Mouse (Mus musculus) ES-Bruce4 (cell line): ENCODE results near the gene Tmed9. TPM values are rescaled to one million over a fixed set of nuclear protein-coding genes. Genes with fewer than 3 reads are reported as not detected.

Source experiments
- H3K27ac ChIP-seq: 2 replicates; pipeline ENCODE4 v1.5.1; 2012; ENCODE audit warnings: low read length, inconsistent platforms; ENCODE audit not compliant: insufficient read depth
- H3K27me3 ChIP-seq: 2 replicates; pipeline ENCODE4 v1.6.1; 2012; ENCODE audit warnings: mild to moderate bottlenecking, low read length, inconsistent platforms; ENCODE audit not compliant: control insufficient read depth, poor library complexity, insufficient read depth, severe bottlenecking
- H3K36me3 ChIP-seq: 2 replicates; pipeline ENCODE4 v1.6.1; 2012; ENCODE audit warnings: inconsistent platforms, mild to moderate bottlenecking, low read length, moderate library complexity; ENCODE audit not compliant: control insufficient read depth, poor library complexity, insufficient read depth, severe bottlenecking
- H3K4me1 ChIP-seq: one replicate; pipeline ENCODE4 v1.8.1; 2011; ENCODE audit warnings: low read length; ENCODE audit not compliant: control insufficient read depth, insufficient read depth
- H3K4me3 ChIP-seq: 2 replicates; pipeline ENCODE4 v1.5.1; 2011; ENCODE audit warnings: low read depth, mild to moderate bottlenecking, low read length
- H3K9ac ChIP-seq: 2 replicates; pipeline ENCODE4 v1.6.1; 2012; ENCODE audit warnings: low read depth, mild to moderate bottlenecking, inconsistent platforms; ENCODE audit not compliant: poor library complexity, severe bottlenecking
- H3K9me3 ChIP-seq: replicated peaks from 2 replicates; pipeline ENCODE4 v1.6.1; 2012; ENCODE audit warnings: mild to moderate bottlenecking, low read length, inconsistent platforms; ENCODE audit not compliant: control insufficient read depth, poor library complexity, insufficient read depth, severe bottlenecking
- CTCF ChIP-seq: IDR thresholded peaks from one replicate; pipeline ENCODE4 v1.8.1; 2011; ENCODE audit warnings: low read depth, low read length
- EP300 ChIP-seq: IDR thresholded peaks from 2 replicates; pipeline ENCODE4 v1.6.1; 2011; ENCODE audit warnings: low read depth, low read length; ENCODE audit not compliant: insufficient read depth
- POLR2A ChIP-seq: IDR thresholded peaks from one replicate; pipeline ENCODE4 v1.8.1; 2011; ENCODE audit warnings: low read length; ENCODE audit not compliant: insufficient read depth
- polyA plus RNA-seq: library from polyadenylated mRNA; stranded (reverse); fragments of >200 nt; gene quantifications from 2 replicates; pipeline ENCODE4 v1.2.4, GENCODE M21; 2011; ENCODE audit warnings: low read depth; ENCODE audit not compliant: missing spikeins, insufficient read depth, insufficient read length

Gene Tmed9
- polyA plus RNA-seq, 1 experiment = 94.2 TPM

GRCm38 (mm10) chr13:55529198-55529915 lies 44.2 kb upstream of the Tmed9 start, which contains the start of gene Dok3:
Dok3 (minus strand) TSS chr13:55529296.
- H3K4me3 ChIP-seq = no peak within 1 kb of the TSS
- H3K9me3 ChIP-seq = no peaks in the 10 kb centered on the region
- peaks cover 27% of the 10 kb centered on the region for H3K36me3 ChIP-seq
- H3K9ac ChIP-seq = no peak within 1 kb of the TSS
- H3K27me3 ChIP-seq = no peaks in the 10 kb centered on the region
- H3K4me1 ChIP-seq = no peaks in the 10 kb centered on the region
- TF ChIP-seq EP300 = no peak
- no peak for TF ChIP-seq POLR2A
- no peak for TF ChIP-seq CTCF
- H3K27ac ChIP-seq = no peak within 1 kb of the TSS

DNA sequence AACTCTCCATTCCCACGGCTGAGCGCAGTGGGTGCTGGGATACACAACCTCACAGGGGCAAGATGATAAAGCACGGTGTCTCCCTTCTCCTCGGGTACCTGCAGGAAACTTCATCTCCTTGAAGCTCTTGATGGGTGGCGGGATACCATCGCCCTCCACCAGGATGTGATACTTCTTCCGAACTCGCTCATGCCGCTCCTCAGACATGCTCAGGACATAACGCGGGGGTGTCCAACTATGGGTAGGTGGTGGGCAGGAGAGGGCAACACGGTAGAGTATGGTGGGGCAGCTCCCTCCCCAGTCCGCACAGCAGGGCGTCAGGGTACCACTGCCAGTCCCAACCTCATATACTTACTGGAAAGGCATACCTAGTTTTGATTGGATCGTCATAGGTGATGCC lies 38.3 kb upstream of the Tmed9 start:
- Histone ChIP-seq H3K9me3 (no peaks in the 10 kb centered on the region), H3K27me3 (no peaks in the 10 kb centered on the region), H3K4me3 (peak overlapping the region; percentile 83; the same call in 1 of the 2 replicates), H3K27ac (no peak overlapping the region), H3K4me1 (no peaks in the 10 kb centered on the region), H3K36me3 (peaks cover 30% of the 10 kb centered on the region), H3K9ac (no peak overlapping the region)
- no peak for TF ChIP-seq EP300
- no peak for TF ChIP-seq CTCF
- no peak for TF ChIP-seq POLR2A

- Histone ChIP-seq H3K27ac (no peak overlapping the region), H3K9me3 (no peaks in the 10 kb centered on the region), H3K27me3 (no peaks in the 10 kb centered on the region), H3K36me3 (peaks cover 27% of the 10 kb centered on the region), H3K4me1 (no peaks in the 10 kb centered on the region), H3K4me3 (peak overlapping the region; percentile 83), H3K9ac (peak overlapping the region; percentile 48)
- TF ChIP-seq CTCF (no peak), POLR2A (no peak), EP300 (no peak)
These were observed 37.7 kb upstream of the Tmed9 start for GRCm38 (mm10) chr13:55535796-55536193.

DNA sequence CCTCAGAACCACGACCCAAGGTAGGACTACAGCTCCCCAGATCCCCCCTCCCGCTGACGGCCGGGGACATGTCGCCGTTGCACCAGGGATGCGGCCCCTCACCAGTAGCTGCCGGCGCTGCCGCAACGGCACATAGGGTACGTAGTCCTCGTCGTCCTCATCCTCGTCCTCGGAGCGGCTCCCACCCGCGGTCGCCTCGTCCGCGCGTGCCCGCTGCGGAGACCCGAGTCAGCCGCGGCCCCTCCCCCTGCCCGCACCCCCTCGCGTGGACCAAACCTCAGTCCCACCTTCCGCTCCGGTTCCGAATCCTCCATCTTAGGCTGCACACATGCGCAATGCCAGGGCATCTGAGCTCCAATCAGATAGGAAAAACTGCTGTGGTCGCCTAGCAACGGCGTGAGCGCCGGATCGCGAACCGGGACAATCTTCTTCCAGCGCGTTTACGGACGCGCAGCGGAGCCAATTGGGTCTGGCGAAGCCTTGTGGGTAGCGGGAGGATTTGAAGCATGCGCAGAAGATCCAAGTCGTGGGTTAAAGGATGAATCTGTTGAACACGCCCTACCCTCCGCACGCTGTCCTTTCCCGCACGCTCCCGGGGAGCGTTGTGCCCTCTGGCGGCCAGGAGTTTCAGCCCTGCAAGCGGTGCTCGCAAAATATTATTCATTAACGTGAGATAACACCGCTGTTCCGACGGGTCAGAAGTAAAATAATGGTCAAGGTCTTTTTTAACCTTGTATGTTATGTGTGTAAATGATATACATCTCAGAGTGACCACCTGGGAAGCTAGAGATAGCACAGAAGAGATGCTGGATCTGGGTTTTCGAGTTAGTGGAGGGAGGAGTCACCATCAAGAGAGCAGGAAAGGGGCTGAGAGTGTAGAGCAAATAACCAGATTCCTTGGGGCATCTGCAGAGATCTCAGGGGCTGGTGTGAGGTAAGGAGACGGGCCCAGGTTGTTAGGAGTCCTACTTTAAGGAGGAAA lies 37.0 kb upstream of the Tmed9 start, which contains the start of gene Ddx41:
Gene Ddx41, minus strand, starts transcription at position 465 of the 982 bp plus-strand sequence.
- H3K27ac ChIP-seq = no peak within 1 kb of the TSS
- H3K36me3 ChIP-seq = peaks cover 27% of the 10 kb centered on the region
- H3K9ac ChIP-seq = peak within 1 kb of the TSS; percentile 48
- TF ChIP-seq EP300 (0 out of 2 replicates have a peak, but pooled peaks have one; percentile 8), POLR2A (no peak), CTCF (peak; percentile 88)
- H3K9me3 ChIP-seq = no peaks in the 10 kb centered on the region
- peak within 1 kb of the TSS; percentile 83 for H3K4me3 ChIP-seq
- no peaks in the 10 kb centered on the region for H3K27me3 ChIP-seq
- no peaks in the 10 kb centered on the region for H3K4me1 ChIP-seq

DNA sequence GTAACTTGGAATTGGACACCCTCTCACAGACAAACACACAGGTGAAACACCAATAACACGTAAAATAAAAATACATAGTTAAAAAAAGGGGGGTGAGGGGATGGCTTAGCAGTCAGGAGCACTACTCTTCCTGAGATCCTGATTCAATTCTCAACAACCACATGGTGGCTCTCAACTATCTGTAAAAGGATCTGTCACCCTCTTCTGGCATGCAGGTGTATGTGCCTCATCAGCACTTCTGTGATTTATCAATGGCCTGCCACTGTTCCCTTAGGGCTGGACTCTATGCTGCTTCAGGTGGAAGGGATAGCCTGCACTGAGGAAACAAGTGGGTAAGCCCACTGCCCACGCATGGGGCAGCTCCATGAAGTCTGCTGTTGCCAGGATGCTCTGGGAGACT lies 32.6 kb upstream of the Tmed9 start:
- no peaks in the 10 kb centered on the region for H3K9me3 ChIP-seq
- H3K9ac ChIP-seq = no peak overlapping the region
- no peaks in the 10 kb centered on the region for H3K27me3 ChIP-seq
- H3K4me1 ChIP-seq = no peaks in the 10 kb centered on the region
- peaks cover 32% of the 10 kb centered on the region for H3K36me3 ChIP-seq
- no peak for TF ChIP-seq EP300
- no peak overlapping the region for H3K4me3 ChIP-seq
- no peak overlapping the region for H3K27ac ChIP-seq

GRCm38 (mm10) chr13:55542891-55543290 lies 30.6 kb upstream of the Tmed9 start:
- TF ChIP-seq CTCF (no peak), POLR2A (no peak), EP300 (no peak)
- peaks cover 37% of the 10 kb centered on the region for H3K36me3 ChIP-seq

More at GRCm38 (mm10) chr13:55542891-55543290, 30.6 kb upstream of the Tmed9 start:
- Histone ChIP-seq H3K9ac (no peak overlapping the region), H3K9me3 (no peaks in the 10 kb centered on the region), H3K27ac (no peak overlapping the region), H3K4me3 (no peak overlapping the region), H3K4me1 (no peaks in the 10 kb centered on the region), H3K27me3 (no peaks in the 10 kb centered on the region)
